Mouse (Mus musculus) CH12.LX (cell line): ENCODE measurements around the gene Zbtb17. TPM values are rescaled to one million over a fixed set of nuclear protein-coding genes. Genes with fewer than 3 reads are reported as not detected.

Experiments
- DNase-seq: peaks from one replicate; pipeline ENCODE4 v3.0.0-alpha.2; 2013; ENCODE audit errors: extremely low read depth
- H3K27ac ChIP-seq: 2 replicates; pipeline ENCODE4 v1.5.1; 2012; ENCODE audit warnings: low read depth, mild to moderate bottlenecking, control low read depth, moderate library complexity; ENCODE audit not compliant: insufficient read depth
- H3K27me3 ChIP-seq: replicated peaks from 2 replicates; pipeline ENCODE3; 2012; ENCODE audit warnings: inconsistent platforms
- H3K36me3 ChIP-seq, 2 experiments: replicated peaks in 1 of 2; 2 replicates each; pipeline versions ENCODE3 to v1.6.1; 2012; ENCODE audit warnings: inconsistent platforms in 1 of 2, low read length in 1 of 2, mild to moderate bottlenecking in 1 of 2, mixed read lengths in 1 of 2, moderate library complexity in 1 of 2; ENCODE audit not compliant: control insufficient read depth in 1 of 2, insufficient read depth in 1 of 2
- H3K4me1 ChIP-seq, 2 experiments: 2 replicates each; pipeline ENCODE4 v1.6.1; 2012; ENCODE audit warnings: inconsistent platforms in 1 of 2, moderate library complexity in 1 of 2; ENCODE audit not compliant: insufficient read depth in 2 of 2, control insufficient read depth in 1 of 2
- H3K4me2 ChIP-seq: 2 replicates; pipeline ENCODE4 v1.6.1; 2012; ENCODE audit warnings: low read depth, mild to moderate bottlenecking, control low read depth; ENCODE audit not compliant: poor library complexity, insufficient read depth, severe bottlenecking
- H3K4me3 ChIP-seq, 3 experiments: fragments of 150-350 bp in 1 of 3; sonication (generic) in 1 of 3; replicated peaks in 1 of 3; 2 replicates each; pipeline versions ENCODE3 to v1.5.1; 2011 to 2012; ENCODE audit warnings: low read depth in 2 of 3, low read length in 2 of 3, mild to moderate bottlenecking in 2 of 3, moderate library complexity in 2 of 3, control low read depth in 1 of 3, improper control_type of control experiment in 1 of 3, inconsistent platforms in 1 of 3, mixed read lengths in 1 of 3; ENCODE audit not compliant: poor library complexity in 1 of 3
- H3K79me2 ChIP-seq: replicated peaks from 2 replicates; pipeline ENCODE4 v1.6.1; 2012; ENCODE audit warnings: mild to moderate bottlenecking, moderate library complexity; ENCODE audit not compliant: control insufficient read depth, poor library complexity, insufficient read depth, severe bottlenecking; ENCODE audit errors: extremely low read depth
- H3K9ac ChIP-seq: 2 replicates; pipeline ENCODE4 v1.6.1; 2012; ENCODE audit warnings: low read depth, mild to moderate bottlenecking, control low read depth, moderate library complexity; ENCODE audit not compliant: insufficient read depth
- H3K9me3 ChIP-seq: replicated peaks from 2 replicates; pipeline ENCODE3; 2012; ENCODE audit warnings: low read length, inconsistent platforms, mixed read lengths
- CHD1 ChIP-seq: IDR thresholded peaks from 2 replicates; pipeline ENCODE4 v1.6.1; 2012; ENCODE audit warnings: low read depth, low read length, improper control_type of control experiment, inconsistent platforms
- CHD2 ChIP-seq: IDR thresholded peaks from 2 replicates; pipeline ENCODE4 v1.6.1; 2011; ENCODE audit warnings: low read length, improper control_type of control experiment
- E2F4 ChIP-seq: IDR thresholded peaks from 2 replicates; pipeline ENCODE4 v1.6.1; 2011; ENCODE audit warnings: low read depth, low read length, improper control_type of control experiment; ENCODE audit not compliant: insufficient replicate concordance
- ELF1 ChIP-seq: IDR thresholded peaks from 2 replicates; pipeline ENCODE4 v1.6.1; 2014; ENCODE audit warnings: low read depth, mild to moderate bottlenecking, inconsistent platforms, low read length, improper control_type of control experiment
- EP300 ChIP-seq: IDR thresholded peaks from 2 replicates; pipeline ENCODE4 v1.6.1; 2011; ENCODE audit warnings: low read length, improper control_type of control experiment
- GABPA ChIP-seq: IDR thresholded peaks from 2 replicates; pipeline ENCODE4 v1.6.1; 2012; ENCODE audit warnings: low read depth, low read length, improper control_type of control experiment, inconsistent platforms; ENCODE audit not compliant: insufficient replicate concordance
- HCFC1 ChIP-seq: IDR thresholded peaks from 2 replicates; pipeline ENCODE4 v1.6.1; 2012; ENCODE audit warnings: low read depth, mild to moderate bottlenecking, inconsistent platforms, low read length, improper control_type of control experiment
- IRF4 ChIP-seq: IDR thresholded peaks from 2 replicates; pipeline ENCODE4 v1.6.1; 2014; ENCODE audit warnings: low read depth, mild to moderate bottlenecking, inconsistent platforms, low read length, improper control_type of control experiment
- JUN ChIP-seq: IDR thresholded peaks from 2 replicates; pipeline ENCODE4 v1.6.1; 2011; ENCODE audit warnings: low read depth, mild to moderate bottlenecking, low read length, improper control_type of control experiment, moderate library complexity; ENCODE audit not compliant: insufficient read depth
- MAFK ChIP-seq: IDR thresholded peaks from 2 replicates; pipeline ENCODE4 v1.6.1; 2011; ENCODE audit warnings: low read length, improper control_type of control experiment; ENCODE audit not compliant: insufficient replicate concordance
- MAX ChIP-seq: IDR thresholded peaks from 2 replicates; pipeline ENCODE4 v1.6.1; 2011; ENCODE audit warnings: low read length, improper control_type of control experiment
- MAZ ChIP-seq: IDR thresholded peaks from 2 replicates; pipeline ENCODE4 v1.6.1; 2012; ENCODE audit warnings: low read depth, mild to moderate bottlenecking, inconsistent platforms, low read length, improper control_type of control experiment, moderate library complexity
- MEF2A ChIP-seq: IDR thresholded peaks from 2 replicates; pipeline ENCODE4 v1.6.1; 2014; ENCODE audit warnings: low read depth, mild to moderate bottlenecking, inconsistent platforms, low read length, improper control_type of control experiment, borderline replicate concordance
- MYC ChIP-seq: IDR thresholded peaks from 2 replicates; pipeline ENCODE4 v1.6.1; 2011; ENCODE audit warnings: low read depth, mild to moderate bottlenecking, improper control_type of control experiment, low read length
- NELFE ChIP-seq: IDR thresholded peaks from 2 replicates; pipeline ENCODE4 v1.6.1; 2011; ENCODE audit warnings: low read depth, low read length, improper control_type of control experiment
- NRF1 ChIP-seq: IDR thresholded peaks from 2 replicates; pipeline ENCODE4 v1.6.1; 2014; ENCODE audit warnings: low read depth, mild to moderate bottlenecking, inconsistent platforms, low read length, improper control_type of control experiment, moderate library complexity
- PAX5 ChIP-seq: IDR thresholded peaks from 2 replicates; pipeline ENCODE4 v1.6.1; 2012; ENCODE audit warnings: low read length, inconsistent platforms, mixed read lengths
- POLR2A ChIP-seq: IDR thresholded peaks from 2 replicates; pipeline ENCODE4 v1.6.1; 2011; ENCODE audit warnings: low read depth, mild to moderate bottlenecking, improper control_type of control experiment, low read length
- UBTF ChIP-seq: IDR thresholded peaks from 2 replicates; pipeline ENCODE4 v1.6.1; 2012; ENCODE audit warnings: low read depth, mild to moderate bottlenecking, inconsistent platforms, low read length, improper control_type of control experiment, moderate library complexity
- USF2 ChIP-seq: conservative IDR thresholded peaks from 2 replicates; pipeline ENCODE4 v1.6.1; 2011; ENCODE audit warnings: low read depth, low read length, improper control_type of control experiment
- ZNF384 ChIP-seq: IDR thresholded peaks from 2 replicates; pipeline ENCODE4 v1.6.1; 2012; ENCODE audit warnings: low read depth, low read length, improper control_type of control experiment, inconsistent platforms
- dilution Hi-C: fragments of 300-500 bp; cut with MboI; formaldehyde crosslinking; loops from 2 replicates; pipeline ENCODE4 v1.14.3; 2020; ENCODE audit warnings: low sequenced_read_pairs; ENCODE audit not compliant: extremely low pct_unique_long_range_greater_than_20kb, extremely low pct_ligation_motif_present
- in situ Hi-C: fragments of 300-500 bp; cut with MboI; formaldehyde crosslinking; loops from 3 replicates; pipeline ENCODE4 v1.14.3; 2019; ENCODE audit warnings: low sequenced_read_pairs, low pct_ligation_motif_present, low pct_unique_long_range_greater_than_20kb, mixed read lengths
- polyA plus RNA-seq: library from polyadenylated mRNA; unstranded; fragments of >175 nt; gene quantifications from 2 replicates; pipeline ENCODE4 v1.2.1, GENCODE M21; 2012; ENCODE audit warnings: low read depth; ENCODE audit not compliant: insufficient read length
- total RNA-seq, 2 experiments: library from RNA; depleted of rRNA; stranded (reverse); fragments of 300-350 nt in 1 of 2; fragments of >200 nt in 1 of 2; gene quantifications; 2 replicates each; pipeline ENCODE4 v1.2.3; 2012 to 2014

Zbtb17 gene
- total and polyA plus RNA-seq, 3 experiments, result 21.4 to 51.2 (median 47.6) TPM

DNA sequence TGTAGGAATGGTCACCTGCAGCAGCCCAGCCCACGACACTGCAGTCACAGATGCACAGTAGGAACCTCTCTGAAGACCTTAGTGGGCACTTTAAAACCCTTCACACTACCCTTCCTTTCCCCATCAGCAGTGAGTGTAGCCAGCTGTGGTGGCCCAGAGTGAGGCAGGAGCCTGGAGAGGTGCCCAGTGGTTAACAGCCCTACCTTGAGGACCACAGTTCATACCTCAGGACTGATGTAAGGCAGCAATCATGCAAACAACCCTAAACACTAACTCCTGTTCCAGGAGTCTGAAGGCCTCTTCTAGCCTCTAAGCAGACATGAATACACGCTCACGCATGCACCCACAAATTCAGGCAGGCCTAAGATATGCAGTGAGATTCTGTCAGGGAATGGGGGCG lies 60.0 kb downstream of the Zbtb17 start:
- dilution Hi-C loops, result no loop called here
- Histone ChIP-seq H3K4me1 (peaks cover 0 to 2% of the 10 kb centered on the region in 2 experiments; a peak in 1 of 4 replicates), H3K9ac (no peak overlapping the region), H3K36me3 (peaks cover 0 to 55% of the 10 kb centered on the region in 2 experiments), H3K79me2 (peaks cover 35% of the 10 kb centered on the region), H3K9me3 (no peaks in the 10 kb centered on the region)
- in situ Hi-C loops, result no loop called here
- TF ChIP-seq PAX5 (no peak), NRF1 (no peak), CHD1 (no peak), NELFE (no peak), UBTF (no peak), ZNF384 (no peak), MAZ (no peak), EP300 (no peak), MEF2A (no peak), E2F4 (no peak), MYC (no peak), MAFK (no peak), HCFC1 (no peak), JUN (no peak), USF2 (no peak)
- TF ChIP-seq, all 38 proteins: peak for 0
- H3K27ac ChIP-seq, result no peak overlapping the region
- no peak overlapping the region for H3K4me2 ChIP-seq
- no peaks in the 10 kb centered on the region for H3K27me3 ChIP-seq
- H3K4me3 ChIP-seq, result no peak overlapping the region
- DNase-seq, result no peak

DNA sequence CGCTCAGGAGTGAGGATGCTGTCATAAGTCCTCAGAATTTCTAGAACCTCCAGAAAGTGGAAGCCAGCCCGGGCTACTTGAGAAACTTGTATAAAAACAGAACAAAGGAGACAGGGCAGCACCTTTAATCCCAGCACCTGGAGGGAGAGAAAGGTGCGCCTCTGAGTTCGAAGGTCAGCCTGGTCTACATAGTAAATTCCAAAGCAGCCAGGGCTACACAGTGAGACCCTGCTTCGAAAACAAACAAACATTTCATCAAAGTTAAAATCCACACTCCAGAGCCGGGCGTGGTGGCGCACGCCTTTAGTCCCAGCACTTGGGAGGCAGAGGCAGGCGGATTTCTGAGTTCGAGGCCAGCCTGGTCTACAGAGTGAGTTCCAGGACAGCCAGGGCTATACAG lies 61.4 kb downstream of the Zbtb17 start:
- no peak overlapping the region for H3K4me3 ChIP-seq
- 0 out of 4 replicates have a peak, but pooled peaks cover 0 to 2% of the 10 kb centered on the region in 2 experiments for H3K4me1 ChIP-seq

More for the DNA sequence above, 61.4 kb downstream of the Zbtb17 start:
- H3K36me3 ChIP-seq, result peaks cover 0 to 51% of the 10 kb centered on the region in 2 experiments
- no peak for DNase-seq
- H3K27ac ChIP-seq, result no peak overlapping the region
- H3K9ac ChIP-seq, result no peak overlapping the region
- H3K4me2 ChIP-seq, result no peak overlapping the region
- peaks cover 42% of the 10 kb centered on the region for H3K79me2 ChIP-seq
- H3K27me3 ChIP-seq, result no peaks in the 10 kb centered on the region
- H3K9me3 ChIP-seq, result no peaks in the 10 kb centered on the region
- TF ChIP-seq IRF4 (no peak), CHD1 (no peak), POLR2A (no peak), CHD2 (no peak), ELF1 (no peak), MAX (no peak), EP300 (no peak), MAZ (no peak), GABPA (no peak), HCFC1 (no peak)
- TF ChIP-seq, all 38 proteins: peak for 0
- dilution Hi-C loops, result no loop called here
- in situ Hi-C loops, result no loop called here
